Mouse (Mus musculus) frontal cortex, postnatal 36 days (tissue): ENCODE measurements around the gene Vamp9.

Source experiments
- DNase-seq, 2 experiments: peaks; one replicate each; pipeline ENCODE4 v3.0.0; 2022; ENCODE audit warnings: low spot score in 2 of 2

The Vamp9 gene

GRCm38 (mm10) chr5:99906181-99906956 is at the start of gene Vamp9:
Gene Vamp9 (plus strand): TSS chr5:99906254.
- peak; percentile 93 to 96 for DNase-seq

- DNase-seq = no peak
These were observed 48.9 kb upstream of the Vamp9 start for GRCm38 (mm10) chr5:99857106-99857637.

GRCm38 (mm10) chr5:99859637-99860433 is 46.2 kb upstream of the Vamp9 start:
- no peak for DNase-seq

- no peak for DNase-seq
These were observed 44.2 kb upstream of the Vamp9 start for GRCm38 (mm10) chr5:99861816-99862215.

- no peak for DNase-seq
These were observed 42.2 kb upstream of the Vamp9 start for GRCm38 (mm10) chr5:99863656-99864380.

- no peak for DNase-seq
These were observed 40.3 kb upstream of the Vamp9 start for GRCm38 (mm10) chr5:99865779-99866178.

GRCm38 (mm10) chr5:99868286-99868685 is 37.8 kb upstream of the Vamp9 start:
- no peak for DNase-seq

- no peak for DNase-seq
These were observed 37.1 kb upstream of the Vamp9 start for GRCm38 (mm10) chr5:99868923-99869322.

GRCm38 (mm10) chr5:99877565-99877964 is 28.5 kb upstream of the Vamp9 start:
- no peak for DNase-seq

GRCm38 (mm10) chr5:99882441-99882840 is 23.6 kb upstream of the Vamp9 start:
- no peak for DNase-seq

GRCm38 (mm10) chr5:99884035-99884434 is 22.0 kb upstream of the Vamp9 start:
- DNase-seq = no peak

GRCm38 (mm10) chr5:99887133-99887532 is 18.9 kb upstream of the Vamp9 start:
- DNase-seq = no peak

GRCm38 (mm10) chr5:99891516-99892441 is 14.3 kb upstream of the Vamp9 start:
- peak; percentile 71 to 89 for DNase-seq

- DNase-seq = peak; percentile 58 to 76
These were observed 6.0 kb upstream of the Vamp9 start for GRCm38 (mm10) chr5:99900041-99900440.

- no peak for DNase-seq
These were observed 323 bp upstream of the Vamp9 start for GRCm38 (mm10) chr5:99905731-99906130.

GRCm38 (mm10) chr5:99915494-99915893 is 9.4 kb downstream of the Vamp9 start:
- DNase-seq = no peak

- no peak for DNase-seq
These were observed 16.0 kb downstream of the Vamp9 start for GRCm38 (mm10) chr5:99922033-99922432.

GRCm38 (mm10) chr5:99927951-99928350 is 21.9 kb downstream of the Vamp9 start:
- DNase-seq = peak in 1 of 2 experiments; percentile 33

GRCm38 (mm10) chr5:99931910-99932309 is 25.9 kb downstream of the Vamp9 start:
- DNase-seq = no peak

GRCm38 (mm10) chr5:99939440-99939839 is 33.4 kb downstream of the Vamp9 start:
- no peak for DNase-seq

- no peak for DNase-seq
These were observed 35.2 kb downstream of the Vamp9 start for GRCm38 (mm10) chr5:99941273-99941672.
